Mouse (Mus musculus) adrenal gland, postnatal 4 days (tissue): Measurements from ENCODE around the gene Abtb2. TPM values are rescaled to one million over a fixed set of nuclear protein-coding genes. Genes with fewer than 3 reads are reported as not detected.

Experiments used
- total RNA-seq, 2 experiments: library from RNA; stranded (reverse); gene quantifications; 2 replicates each; pipeline ENCODE4 v1.2.3; 2021

Abtb2 gene
- total RNA-seq, 2 experiments from 2014 or later, result 17.3 to 17.5 TPM

Other genes with a start within 250 kb of the Abtb2 start
- gene Elf5, start 154.6 kb upstream of the Abtb2 start, total RNA-seq, result 1 to 10 TPM in 1 of 2 experiments, under 1 TPM in 1; 0.54 to 3.0 TPM
- 100 to 1,000 TPM; 157 to 174 TPM for gene Cat, start 81.2 kb upstream of the Abtb2 start, total RNA-seq
- 10 to 100 TPM; 71.1 to 72.8 TPM for gene Nat10, start 195.0 kb downstream of the Abtb2 start, total RNA-seq
- gene Caprin1, start 231.3 kb downstream of the Abtb2 start, total RNA-seq, result 100 to 1,000 TPM; 486 to 527 TPM